Mouse (Mus musculus) midbrain, postnatal 0 days (tissue): ENCODE measurements around the gene Dnaaf5. TPM values are rescaled to one million over a fixed set of nuclear protein-coding genes. Genes with fewer than 3 reads are reported as not detected.

Experiments
- ATAC-seq: fragments of 200-750 bp; cut with Nextera tagmentation; 2 replicates; pipeline ENCODE4 v1.8.0; 2017; ENCODE audit warnings: moderate number of reproducible peaks, mild to moderate bottlenecking, moderate TSS enrichment, moderate library complexity; ENCODE audit not compliant: low FRiP score
- DNase-seq: peaks from one replicate; pipeline ENCODE4 v3.0.0-alpha.2; 2015; ENCODE audit warnings: low spot score
- H3K27ac ChIP-seq: fragments of 300-500 bp; sonication (generic); 2 replicates; pipeline ENCODE4 v1.5.1; 2014; ENCODE audit warnings: low read depth, mild to moderate bottlenecking, low read length, mixed read lengths
- H3K27me3 ChIP-seq: fragments of 300-500 bp; sonication (generic); 2 replicates; pipeline ENCODE4 v1.6.1; 2014; ENCODE audit warnings: low read length, control low read depth, mixed read lengths; ENCODE audit not compliant: insufficient read depth
- H3K36me3 ChIP-seq: fragments of 300-500 bp; sonication (generic); 2 replicates; pipeline ENCODE4 v1.6.1; 2014; ENCODE audit warnings: low read length, control low read depth, mixed read lengths; ENCODE audit not compliant: insufficient read depth
- H3K4me1 ChIP-seq: fragments of 300-500 bp; sonication (generic); 2 replicates; pipeline ENCODE4 v1.6.1; 2014; ENCODE audit warnings: mild to moderate bottlenecking, control low read depth, antibody characterized with exemption, low read length, mixed read lengths; ENCODE audit not compliant: insufficient read depth
- H3K4me2 ChIP-seq: fragments of 300-500 bp; sonication (generic); 2 replicates; pipeline ENCODE4 v1.6.1; 2014; ENCODE audit warnings: low read depth, mild to moderate bottlenecking, low read length, mixed read lengths; ENCODE audit not compliant: poor library complexity, severe bottlenecking
- H3K4me3 ChIP-seq: fragments of 300-500 bp; sonication (generic); 2 replicates; pipeline ENCODE4 v1.5.1; 2014; ENCODE audit warnings: low read depth, mild to moderate bottlenecking, low read length, moderate library complexity
- H3K9ac ChIP-seq: fragments of 300-500 bp; sonication (generic); replicated peaks from 2 replicates; pipeline ENCODE4 v1.6.1; 2014; ENCODE audit warnings: mild to moderate bottlenecking, low read length, moderate library complexity, mixed read lengths; ENCODE audit not compliant: poor library complexity, severe bottlenecking
- H3K9me3 ChIP-seq: fragments of 300-500 bp; sonication (generic); 2 replicates; pipeline ENCODE4 v1.6.1; 2016; ENCODE audit warnings: low read length, control low read depth
- CTCF ChIP-seq: IDR thresholded peaks from 2 replicates; pipeline ENCODE4 v1.5.1; 2016; ENCODE audit warnings: antibody characterized with exemption, mild to moderate bottlenecking
- WGBS: fragments of 180-500 bp; shearing (Covaris S2); extraction: QIAGEN DNeasy Blood & Tissue Kit; methylation state at CpG from one replicate; pipeline ENCODE4 v1.1.7; 2014; 5-methylcytosine and 5-hydroxymethylcytosine counted together
- polyA plus RNA-seq: library from polyadenylated mRNA; unstranded; fragments of >200 nt; fragmentation: Nextera tagmentation; extraction: Ambion mirVana; gene quantifications from 2 replicates; pipeline ENCODE4 v1.2.1, GENCODE M21; 2015
- total RNA-seq: library from RNA; depleted of rRNA; stranded (reverse); fragments of >200 nt; gene quantifications from 2 replicates; pipeline ENCODE4 v1.2.3, GENCODE M21; 2014

Dnaaf5 gene
- total and polyA plus RNA-seq, 2 experiments from 2014 or later: 2.9 to 14.0 TPM

DNA sequence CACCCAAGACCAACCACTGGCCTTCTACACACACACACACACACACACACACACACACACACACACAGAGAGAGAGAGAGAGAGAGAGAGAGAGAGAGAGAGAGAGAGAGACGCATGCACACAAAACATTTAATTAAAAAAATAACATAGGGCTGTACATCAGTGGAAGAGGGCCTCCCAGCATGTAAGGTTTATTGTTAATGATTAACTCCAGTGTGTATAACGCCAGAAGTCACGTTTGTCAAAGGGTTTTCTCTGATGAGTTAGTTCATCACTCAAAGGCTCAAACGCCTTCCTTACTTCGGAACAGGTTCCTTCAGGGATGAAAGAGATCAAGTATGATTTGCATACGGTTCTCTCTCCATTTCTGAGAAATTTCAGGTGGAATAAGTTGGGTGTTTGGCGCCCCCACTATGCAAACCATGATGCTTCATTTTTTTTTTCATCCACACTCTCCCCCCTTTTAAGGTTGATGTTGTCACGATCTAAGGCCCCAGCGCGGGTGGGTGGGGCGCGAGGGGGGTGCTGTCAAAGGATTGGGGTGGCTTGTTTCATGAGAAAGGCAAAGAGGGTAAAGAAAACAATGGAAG, 21.5 kb upstream of the Dnaaf5 start:
- Histone ChIP-seq H3K9me3 (no peaks in the 10 kb centered on the region), H3K4me3 (peak overlapping the region; percentile 47), H3K27ac (peak overlapping the region; percentile 84), H3K9ac (peak overlapping the region; percentile 93), H3K36me3 (peaks cover 9% of the 10 kb centered on the region), H3K27me3 (no peaks in the 10 kb centered on the region), H3K4me1 (peaks cover 5% of the 10 kb centered on the region; the same call in 1 of the 2 replicates), H3K4me2 (peak overlapping the region; percentile 77)
- TF ChIP-seq CTCF: peak; percentile 50
- DNase-seq: no peak
- 27% methylated on average over 12 of the region's 12 CpGs for WGBS
- no peak for ATAC-seq

DNA sequence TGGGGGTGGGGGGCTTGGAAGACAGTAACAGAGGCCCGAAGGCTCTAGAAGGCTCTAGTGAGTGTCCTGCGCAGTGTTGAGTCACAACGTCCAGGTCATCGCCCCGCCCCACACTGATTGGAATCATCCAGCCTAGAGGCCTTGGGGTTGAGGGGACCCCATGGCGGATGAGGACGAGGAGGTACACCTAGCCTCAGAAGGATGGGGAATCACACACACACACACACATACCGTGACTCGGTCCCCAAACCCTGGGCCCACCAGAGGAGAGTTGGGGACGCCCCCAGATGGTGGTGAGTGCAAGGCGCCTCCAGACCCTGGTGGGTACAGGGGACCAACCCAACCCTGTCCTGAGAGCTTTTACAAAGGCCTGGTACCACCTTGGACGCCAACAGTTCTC, 20.9 kb upstream of the Dnaaf5 start:
- H3K4me2 ChIP-seq: peak overlapping the region; percentile 77
- ATAC-seq (peak; percentile 74), DNase-seq (no peak)
- peak overlapping the region; percentile 84 for H3K27ac ChIP-seq
- no peaks in the 10 kb centered on the region for H3K9me3 ChIP-seq
- H3K9ac ChIP-seq: peak overlapping the region; percentile 93
- H3K36me3 ChIP-seq: peaks cover 9% of the 10 kb centered on the region
- peaks cover 5% of the 10 kb centered on the region; the same call in 1 of the 2 replicates for H3K4me1 ChIP-seq
- H3K27me3 ChIP-seq: no peaks in the 10 kb centered on the region
- H3K4me3 ChIP-seq: peak overlapping the region; percentile 47
- 13% methylated on average over 12 of the region's 12 CpGs for WGBS
- 0 out of 2 replicates have a peak, but pooled peaks have one; percentile 3 for TF ChIP-seq CTCF

DNA sequence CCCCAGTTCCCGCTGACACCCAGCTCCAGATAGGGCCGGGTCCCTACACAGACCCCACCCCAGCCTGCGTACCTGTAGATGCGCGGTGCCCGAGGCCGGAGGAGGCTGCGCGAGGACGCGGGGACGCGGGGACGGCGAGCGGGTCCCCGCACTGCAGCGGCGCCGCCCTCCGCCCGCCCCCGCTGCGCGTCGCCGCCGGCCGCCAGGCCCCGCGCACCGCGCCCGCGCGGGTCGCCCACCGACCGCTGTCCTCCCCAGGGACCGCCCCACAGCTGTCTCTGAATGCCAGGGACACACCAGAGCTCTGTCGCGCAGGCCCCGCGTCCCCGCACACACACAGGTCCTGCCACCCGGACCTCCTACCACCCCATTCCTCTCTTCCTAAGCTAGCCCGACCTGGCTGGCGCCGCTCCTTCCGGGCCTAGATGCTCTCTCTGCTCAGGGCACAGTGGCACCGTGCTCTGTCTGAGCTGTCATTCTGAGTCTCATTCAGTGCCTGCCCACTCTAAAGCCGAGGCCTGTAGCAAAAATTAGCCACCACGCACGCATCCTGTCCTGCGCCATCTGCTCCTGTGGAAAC, 20.4 kb upstream of the Dnaaf5 start:
- Histone ChIP-seq H3K9ac (peak overlapping the region; percentile 93), H3K27me3 (no peaks in the 10 kb centered on the region), H3K4me1 (peaks cover 5% of the 10 kb centered on the region; the same call in 1 of the 2 replicates), H3K36me3 (peaks cover 9% of the 10 kb centered on the region), H3K4me2 (peak overlapping the region; percentile 77), H3K27ac (peak overlapping the region; percentile 84), H3K4me3 (peak overlapping the region; percentile 47), H3K9me3 (no peaks in the 10 kb centered on the region)
- 4% methylated on average over 17 of the region's 55 CpGs for WGBS
- ATAC-seq: peak; percentile 90
- peak; percentile 68 for DNase-seq
- TF ChIP-seq CTCF: no peak

DNA sequence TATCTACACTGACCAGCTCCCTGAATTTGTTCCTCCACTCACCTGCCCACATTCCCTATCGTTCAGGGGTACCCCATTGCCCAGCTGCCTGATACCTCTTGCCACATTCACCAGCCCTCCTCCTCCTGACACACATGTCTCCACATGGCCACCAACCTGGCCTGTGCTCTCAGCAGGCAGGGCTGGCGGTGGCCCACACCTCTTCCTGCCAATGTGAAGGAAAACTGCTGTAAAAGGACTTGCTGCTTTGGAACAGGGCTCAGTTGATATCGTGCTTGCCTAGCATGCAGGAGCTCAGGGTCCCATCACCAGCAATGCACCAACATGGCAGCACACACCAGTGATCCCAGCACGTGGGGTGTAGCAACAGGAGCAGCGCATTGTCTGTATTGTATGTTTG, 19.7 kb upstream of the Dnaaf5 start:
- Histone ChIP-seq H3K4me3 (peak overlapping the region; percentile 47; the same call in 1 of the 2 replicates), H3K9ac (peak overlapping the region; percentile 93)

DNA sequence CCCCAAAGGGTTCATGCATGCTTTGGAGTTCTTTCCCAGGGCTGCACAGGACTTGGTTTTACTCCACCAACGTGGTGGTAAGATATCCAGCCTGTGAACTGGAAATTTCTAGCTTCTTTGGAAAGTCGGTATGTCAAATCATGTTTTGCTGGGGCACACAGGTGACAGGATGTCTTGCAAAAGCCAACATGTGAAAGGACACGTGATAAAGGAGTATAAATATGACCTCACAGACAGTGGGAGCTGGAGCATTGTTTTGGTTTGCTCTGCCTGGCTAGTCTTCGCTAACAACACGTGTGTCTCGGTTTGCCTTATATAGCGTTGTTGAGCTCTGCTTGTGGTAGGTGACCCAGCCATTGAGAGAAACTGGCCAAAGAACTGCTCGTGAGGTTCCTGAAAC, 15.5 kb upstream of the Dnaaf5 start:
- Histone ChIP-seq H3K9ac (no peak overlapping the region), H3K9me3 (no peaks in the 10 kb centered on the region), H3K4me2 (no peak overlapping the region), H3K4me3 (no peak overlapping the region), H3K36me3 (no peaks in the 10 kb centered on the region), H3K27ac (no peak overlapping the region), H3K4me1 (peaks cover 5% of the 10 kb centered on the region; the same call in 1 of the 2 replicates), H3K27me3 (no peaks in the 10 kb centered on the region)
- 78% methylated on average over 8 of the region's 8 CpGs for WGBS
- DNase-seq (no peak), ATAC-seq (no peak)
- TF ChIP-seq CTCF: no peak

More for the DNA sequence above, 19.7 kb upstream of the Dnaaf5 start:
- peak overlapping the region; percentile 84 for H3K27ac ChIP-seq
- H3K27me3 ChIP-seq: no peaks in the 10 kb centered on the region
- peak overlapping the region; percentile 77 for H3K4me2 ChIP-seq
- DNase-seq: no peak
- no peak for TF ChIP-seq CTCF
- peaks cover 9% of the 10 kb centered on the region for H3K36me3 ChIP-seq
- WGBS: 72% methylated on average over 5 of the region's 5 CpGs
- no peak for ATAC-seq
- H3K9me3 ChIP-seq: no peaks in the 10 kb centered on the region
- H3K4me1 ChIP-seq: peaks cover 5% of the 10 kb centered on the region; the same call in 1 of the 2 replicates

DNA sequence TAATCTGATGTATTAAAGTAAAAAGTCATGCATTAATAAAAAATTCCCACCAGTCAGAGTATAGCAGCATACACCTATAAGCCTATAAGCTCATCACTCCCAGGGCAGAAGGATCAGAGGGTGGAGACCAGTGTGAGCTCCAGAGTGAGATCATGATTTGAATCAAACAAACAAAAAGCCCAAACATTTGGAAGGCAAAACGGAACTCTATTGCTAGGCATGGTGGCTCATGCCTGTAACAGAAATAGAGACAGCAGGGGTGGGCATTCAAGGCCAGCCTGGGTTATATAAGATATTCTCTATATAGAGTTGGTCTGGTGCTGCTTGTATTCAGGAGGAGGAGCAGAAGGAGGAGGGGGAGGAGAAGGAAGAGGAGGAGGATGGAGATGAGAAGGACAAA, 13.7 kb upstream of the Dnaaf5 start:
- Histone ChIP-seq H3K4me1 (no peaks in the 10 kb centered on the region), H3K9me3 (no peaks in the 10 kb centered on the region), H3K27ac (no peak overlapping the region), H3K4me3 (no peak overlapping the region), H3K27me3 (no peaks in the 10 kb centered on the region), H3K9ac (no peak overlapping the region), H3K4me2 (no peak overlapping the region), H3K36me3 (no peaks in the 10 kb centered on the region)
- DNase-seq: no peak
- no peak for TF ChIP-seq CTCF
- no peak for ATAC-seq
- 60% methylated on average over 1 of the region's 1 CpGs for WGBS
